Mouse (Mus musculus) embryonic facial prominence, embryonic 11.5 days (tissue): ENCODE measurements around the gene Sap18. TPM values are rescaled to one million over a fixed set of nuclear protein-coding genes. Genes with fewer than 3 reads are reported as not detected.

ENCODE experiments used
- ATAC-seq: fragments of 200-750 bp; cut with Nextera tagmentation; replicated peaks from 2 replicates; pipeline ENCODE4 v1.8.0; 2017; ENCODE audit warnings: low read depth; ENCODE audit not compliant: insufficient number of reproducible peaks, low FRiP score, low TSS enrichment
- DNase-seq: peaks from one replicate; pipeline ENCODE4 v3.0.0-alpha.2; 2015; ENCODE audit warnings: low spot score
- H3K27ac ChIP-seq: fragments of 300-500 bp; sonication (generic); replicated peaks from 2 replicates; pipeline ENCODE4 v1.5.1; 2014; ENCODE audit warnings: mild to moderate bottlenecking, low read depth, low read length, control low read depth
- H3K27me3 ChIP-seq: fragments of 300-500 bp; sonication (generic); 2 replicates; pipeline ENCODE4 v1.6.1; 2014; ENCODE audit warnings: mild to moderate bottlenecking, low read length, moderate library complexity, mixed read lengths; ENCODE audit not compliant: control insufficient read depth, insufficient read depth
- H3K36me3 ChIP-seq: fragments of 300-500 bp; sonication (generic); replicated peaks from 2 replicates; pipeline ENCODE4 v1.6.1; 2014; ENCODE audit warnings: low read depth, mild to moderate bottlenecking, low read length, moderate library complexity, mixed read lengths; ENCODE audit not compliant: control insufficient read depth, insufficient read depth
- H3K4me1 ChIP-seq: fragments of 300-500 bp; sonication (generic); 2 replicates; pipeline ENCODE4 v1.6.1; 2014; ENCODE audit warnings: low read length, mixed read lengths; ENCODE audit not compliant: control insufficient read depth, insufficient read depth
- H3K4me2 ChIP-seq: fragments of 300-500 bp; sonication (generic); 2 replicates; pipeline ENCODE4 v1.6.1; 2014; ENCODE audit warnings: low read depth, mild to moderate bottlenecking, control low read depth, low read length, moderate library complexity
- H3K4me3 ChIP-seq: fragments of 300-500 bp; sonication (generic); 2 replicates; pipeline ENCODE4 v1.5.1; 2014; ENCODE audit warnings: low read depth, low read length, control low read depth
- H3K9ac ChIP-seq: fragments of 300-500 bp; sonication (generic); replicated peaks from 2 replicates; pipeline ENCODE4 v1.6.1; 2014; ENCODE audit warnings: mild to moderate bottlenecking, control low read depth, low read length
- H3K9me3 ChIP-seq: fragments of 300-500 bp; sonication (generic); replicated peaks from 2 replicates; pipeline ENCODE4 v1.6.1; 2016; ENCODE audit warnings: mild to moderate bottlenecking, low read length, inconsistent platforms, mixed read lengths; ENCODE audit not compliant: control insufficient read depth
- WGBS: fragments of 180-500 bp; shearing (Covaris S2); extraction: QIAGEN DNeasy Blood & Tissue Kit; methylation state at CpG from one replicate; pipeline ENCODE4 v1.1.7; 2014; 5-methylcytosine and 5-hydroxymethylcytosine counted together
- polyA plus RNA-seq: library from polyadenylated mRNA; unstranded; fragments of >200 nt; fragmentation: Nextera tagmentation; extraction: Ambion mirVana; gene quantifications from 2 replicates; pipeline ENCODE4 v1.2.1, GENCODE M21; 2014

The Sap18 gene
- polyA plus RNA-seq, 1 experiment from 2014 or later = 23.3 TPM

DNA sequence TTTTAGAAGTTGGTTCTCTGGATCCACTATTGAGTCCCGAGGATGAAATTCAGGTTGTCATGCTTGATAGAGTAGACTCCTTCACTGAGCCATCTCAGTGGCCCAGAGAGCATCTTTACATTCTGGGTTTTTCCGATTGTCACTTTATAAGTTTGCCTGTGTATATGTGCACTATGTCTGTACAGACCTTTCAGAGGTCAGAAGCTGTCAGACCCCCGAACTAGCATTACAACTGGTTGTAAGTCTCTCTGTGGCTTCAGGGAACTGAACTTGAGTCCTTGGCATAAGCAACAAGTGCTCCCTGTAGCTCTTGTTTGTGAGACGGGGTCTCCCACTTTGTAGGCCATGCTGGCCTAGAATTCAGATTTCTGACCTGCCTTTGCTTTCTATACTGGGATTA is 5.8 kb downstream of the Sap18 start:
- Histone ChIP-seq H3K4me3 (no peak overlapping the region), H3K4me1 (no peaks in the 10 kb centered on the region; the same call in 1 of the 2 replicates), H3K27me3 (no peaks in the 10 kb centered on the region), H3K4me2 (no peak overlapping the region), H3K9me3 (no peaks in the 10 kb centered on the region), H3K27ac (no peak overlapping the region), H3K36me3 (peaks cover 5% of the 10 kb centered on the region), H3K9ac (no peak overlapping the region)
- WGBS = 86% methylated on average over 4 of the region's 4 CpGs
- DNase-seq (no peak), ATAC-seq (no peak)

DNA sequence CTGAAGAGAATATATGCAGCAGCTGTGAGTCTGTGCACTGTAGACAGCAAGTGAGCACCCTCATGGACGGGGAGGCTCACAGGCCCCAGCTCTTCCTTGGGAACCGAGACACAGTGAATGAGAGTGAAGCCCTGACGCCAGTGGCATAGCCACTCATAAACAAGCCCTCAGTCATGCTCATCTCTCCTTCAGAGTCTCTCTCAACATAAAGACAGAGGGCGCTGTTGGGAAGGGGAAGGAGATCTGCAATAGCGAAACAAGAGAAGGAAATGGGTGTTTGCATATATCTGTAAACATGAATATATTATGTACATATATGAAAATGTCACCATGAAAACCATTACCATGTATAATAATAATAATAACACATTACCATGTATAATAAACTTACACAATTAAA is 10.6 kb downstream of the Sap18 start:
- peak; percentile 33 for DNase-seq
- ATAC-seq = no peak
- Histone ChIP-seq H3K9me3 (no peaks in the 10 kb centered on the region), H3K9ac (no peak overlapping the region), H3K27me3 (no peaks in the 10 kb centered on the region), H3K4me3 (no peak overlapping the region), H3K36me3 (peaks cover 5% of the 10 kb centered on the region), H3K27ac (no peak overlapping the region), H3K4me1 (no peaks in the 10 kb centered on the region), H3K4me2 (no peak overlapping the region)
- 73% methylated on average over 5 of the region's 5 CpGs for WGBS

DNA sequence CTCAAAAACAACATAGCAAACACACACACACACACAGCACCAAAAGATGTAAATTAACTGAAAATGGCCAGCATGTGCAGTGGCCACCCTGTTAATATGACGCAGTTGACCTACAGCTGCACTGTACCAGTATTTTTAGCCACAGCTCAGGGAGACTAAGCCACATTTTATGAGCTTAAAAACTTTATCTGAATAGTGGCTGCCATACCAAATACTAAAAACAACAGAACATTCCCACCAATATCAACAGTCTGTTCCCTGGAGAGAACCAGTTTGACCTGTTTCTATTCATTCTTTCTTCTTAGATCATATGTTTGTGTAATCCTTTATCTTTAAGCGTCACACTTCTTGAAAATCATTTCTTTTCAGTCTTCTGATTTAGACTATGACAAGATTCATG is 12.9 kb downstream of the Sap18 start:
- DNase-seq (no peak), ATAC-seq (no peak)
- no peak overlapping the region for H3K9ac ChIP-seq
- H3K27me3 ChIP-seq = no peaks in the 10 kb centered on the region
- H3K9me3 ChIP-seq = no peaks in the 10 kb centered on the region
- H3K4me1 ChIP-seq = no peaks in the 10 kb centered on the region
- H3K36me3 ChIP-seq = peaks cover 10% of the 10 kb centered on the region
- H3K4me2 ChIP-seq = no peak overlapping the region
- WGBS = 90% methylated on average over 2 of the region's 2 CpGs
- no peak overlapping the region for H3K4me3 ChIP-seq
- H3K27ac ChIP-seq = no peak overlapping the region

DNA sequence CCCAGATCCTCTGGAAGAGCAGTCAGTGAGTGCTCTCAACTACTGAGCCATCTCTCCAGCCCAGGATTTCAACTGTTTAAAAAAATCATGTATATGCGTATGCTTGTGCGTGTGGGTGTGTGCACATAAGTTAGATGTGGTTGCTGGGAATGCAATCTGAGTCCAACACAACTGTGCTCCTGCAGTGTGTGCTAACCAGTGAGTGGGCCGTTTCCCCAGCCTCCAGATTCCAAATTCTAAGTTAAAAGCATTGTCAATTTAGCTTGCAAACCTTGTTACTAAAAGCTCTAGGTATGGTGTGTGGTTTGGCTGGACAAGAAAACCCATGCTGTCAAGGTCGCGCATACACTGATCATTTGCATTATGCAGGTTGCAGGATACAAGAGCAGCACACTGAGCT is 13.9 kb downstream of the Sap18 start:
- no peak overlapping the region for H3K4me2 ChIP-seq
- no peak overlapping the region for H3K9ac ChIP-seq
- H3K4me1 ChIP-seq = no peaks in the 10 kb centered on the region
- H3K4me3 ChIP-seq = no peak overlapping the region
- H3K27me3 ChIP-seq = no peaks in the 10 kb centered on the region
- WGBS = 96% methylated on average over 5 of the region's 5 CpGs
- peaks cover 13% of the 10 kb centered on the region for H3K36me3 ChIP-seq
- no peak overlapping the region for H3K27ac ChIP-seq
- DNase-seq (no peak), ATAC-seq (no peak)
- H3K9me3 ChIP-seq = no peaks in the 10 kb centered on the region

DNA sequence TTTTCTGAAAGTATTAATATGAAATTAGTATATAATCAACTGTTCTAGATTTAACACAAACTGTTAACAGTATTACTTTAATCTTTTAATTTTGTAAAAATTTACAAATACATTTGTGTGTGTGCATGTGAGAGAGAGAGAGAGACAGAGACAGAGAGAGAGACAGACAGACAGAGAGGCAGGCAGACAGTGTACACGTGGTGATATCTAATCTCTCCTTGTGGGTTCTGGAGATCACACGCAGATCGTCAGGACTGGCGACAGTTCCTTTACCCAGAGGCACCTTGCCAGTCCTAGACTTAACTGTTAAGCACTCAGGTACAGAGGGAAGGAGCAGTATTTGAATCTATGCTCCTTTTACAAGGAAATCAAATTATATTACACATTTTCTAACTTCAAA is 22.9 kb downstream of the Sap18 start:
- H3K27ac ChIP-seq = no peak overlapping the region
- peaks cover 3% of the 10 kb centered on the region for H3K36me3 ChIP-seq
- 87% methylated on average over 4 of the region's 4 CpGs for WGBS

DNA sequence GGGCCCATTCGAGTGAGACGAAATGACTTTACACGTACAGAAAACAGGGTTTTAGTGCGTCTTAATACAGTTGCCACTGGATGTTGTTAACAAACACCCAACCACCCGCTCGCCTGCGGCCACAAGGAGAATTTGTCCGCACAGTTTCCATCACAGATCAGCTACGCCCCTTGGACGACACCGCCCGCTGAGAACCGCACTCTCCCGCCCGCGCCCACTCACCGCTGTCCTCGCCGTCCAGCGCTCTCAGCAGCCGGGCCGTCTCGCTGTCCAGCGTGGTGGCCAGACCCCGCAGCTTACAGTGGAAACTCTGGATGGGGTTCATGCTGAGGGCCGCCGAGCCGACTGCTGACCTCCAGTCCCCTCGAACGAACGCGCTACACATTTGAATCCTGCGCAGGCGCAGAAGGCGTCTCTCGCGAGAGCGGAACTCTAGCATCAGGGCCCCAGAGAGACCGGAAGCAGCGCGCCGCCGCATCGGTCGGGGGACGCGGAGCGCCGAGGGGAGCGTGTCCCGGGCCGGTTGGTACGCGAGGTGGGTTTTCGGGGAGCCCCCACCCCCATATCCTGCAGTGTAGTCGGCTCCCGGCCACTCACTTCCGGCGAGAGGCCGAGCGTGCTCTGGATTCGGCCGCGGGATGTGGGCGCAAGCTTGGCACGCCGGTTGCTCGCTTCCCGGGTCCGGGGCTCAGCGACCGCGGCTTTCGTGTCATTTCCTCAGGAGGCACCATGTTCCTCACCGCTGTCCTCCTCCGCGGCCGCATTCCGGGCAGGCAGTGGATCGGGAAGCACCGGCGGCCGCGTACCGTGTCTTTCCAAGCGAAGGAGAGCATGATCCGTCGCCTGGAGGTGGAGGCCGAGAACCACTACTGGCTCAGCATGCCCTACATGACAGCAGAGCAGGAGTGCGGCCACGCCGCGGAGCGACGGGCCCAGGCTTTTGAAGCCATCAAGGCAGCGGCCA is 28.1 kb downstream of the Sap18 start, which contains the start of the genes Ska3 and Mrpl57:
Gene Ska3, minus strand, starts transcription at position 398 of the 964 bp plus-strand sequence.
Gene Mrpl57, plus strand, starts transcription at position 447 of the 964 bp plus-strand sequence.
- peak within 1 kb of the TSS; percentile 86 for H3K27ac ChIP-seq
- ATAC-seq (peak; percentile 94), DNase-seq (peak; percentile 96)
- no peaks in the 10 kb centered on the region for H3K9me3 ChIP-seq
- peak within 1 kb of the TSS; percentile 92 for H3K9ac ChIP-seq
- H3K4me3 ChIP-seq = peak within 1 kb of the TSS; percentile 85
- H3K4me1 ChIP-seq = no peaks in the 10 kb centered on the region
- H3K4me2 ChIP-seq = peak within 1 kb of the TSS; percentile 56
- no peaks in the 10 kb centered on the region for H3K27me3 ChIP-seq
- H3K36me3 ChIP-seq = no peaks in the 10 kb centered on the region; the same call in 1 of the 2 replicates
- under 1% methylated on average over 96 of the region's 96 CpGs for WGBS

More for the DNA sequence above, 22.9 kb downstream of the Sap18 start:
- H3K9ac ChIP-seq = no peak overlapping the region
- H3K4me2 ChIP-seq = no peak overlapping the region
- no peak for ATAC-seq
- no peak overlapping the region for H3K4me3 ChIP-seq
- no peaks in the 10 kb centered on the region for H3K27me3 ChIP-seq
- DNase-seq = no peak
- no peaks in the 10 kb centered on the region for H3K9me3 ChIP-seq
- no peaks in the 10 kb centered on the region for H3K4me1 ChIP-seq

DNA sequence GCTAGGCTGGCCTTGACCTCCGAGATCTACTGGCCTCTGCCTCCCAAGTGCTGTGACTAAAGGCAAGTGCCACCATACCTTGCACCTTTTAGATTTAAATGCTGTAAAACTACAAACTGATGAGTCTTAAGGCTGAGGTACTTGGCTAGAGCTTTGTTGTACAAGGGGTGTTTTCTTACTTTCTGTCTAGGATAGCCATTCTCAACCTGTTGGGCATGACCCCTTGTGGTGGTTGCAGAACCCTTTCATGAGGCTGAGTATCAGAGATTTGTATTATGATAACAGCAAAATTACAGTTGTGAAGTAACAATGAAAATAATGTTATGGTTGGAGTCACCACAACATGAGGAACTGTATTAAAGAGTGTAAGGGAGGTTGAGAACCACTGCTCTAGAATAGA is 29.3 kb downstream of the Sap18 start:
- no peak overlapping the region for H3K27ac ChIP-seq
- ATAC-seq (no peak), DNase-seq (no peak)
- no peaks in the 10 kb centered on the region for H3K4me1 ChIP-seq
- H3K9me3 ChIP-seq = no peaks in the 10 kb centered on the region
- H3K4me3 ChIP-seq = no peak overlapping the region; the same call in 1 of the 2 replicates
- H3K9ac ChIP-seq = no peak overlapping the region
- 72% methylated on average over 1 of the region's 1 CpGs for WGBS
- H3K27me3 ChIP-seq = no peaks in the 10 kb centered on the region
- peak overlapping the region; percentile 56 for H3K4me2 ChIP-seq
- H3K36me3 ChIP-seq = no peaks in the 10 kb centered on the region

DNA sequence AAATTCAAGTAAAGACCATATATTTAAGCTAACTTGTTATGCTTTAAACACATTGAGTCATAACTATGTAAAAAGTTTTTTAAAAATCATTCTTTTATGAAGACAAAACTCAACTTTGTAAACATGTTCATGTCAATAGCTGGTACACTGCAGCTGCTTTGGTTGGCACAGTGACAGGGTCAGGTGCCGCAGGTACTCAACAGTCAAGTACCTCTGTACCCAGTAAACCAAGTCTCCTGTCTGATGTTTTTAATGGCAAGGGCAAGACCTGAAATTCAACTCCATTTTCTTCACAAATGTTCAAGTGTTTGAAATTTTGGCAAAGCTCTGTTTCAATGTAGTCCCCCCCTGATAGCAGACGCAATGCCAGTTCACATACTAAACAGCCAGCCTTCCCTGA is 35.5 kb downstream of the Sap18 start:
- Histone ChIP-seq H3K4me3 (no peak overlapping the region), H3K4me1 (no peaks in the 10 kb centered on the region), H3K27me3 (no peaks in the 10 kb centered on the region), H3K27ac (no peak overlapping the region), H3K36me3 (peaks cover 2% of the 10 kb centered on the region; the same call in 1 of the 2 replicates), H3K9me3 (no peaks in the 10 kb centered on the region), H3K9ac (no peak overlapping the region), H3K4me2 (no peak overlapping the region)
- WGBS = 96% methylated on average over 2 of the region's 2 CpGs
- no peak for ATAC-seq
- DNase-seq = no peak
